In genomic region chr7:19304501-19305412, GRCm38 (mm10) we compare ENCODE assay signal across 8 mouse cellular contexts. TPM values are rescaled to one million over a fixed set of nuclear protein-coding genes. Genes with fewer than 3 reads are reported as not detected.
DNase-seq lines count a peak whose midpoint lies in the region; ATAC-seq and TF ChIP-seq lines count a peak whose summit lies in the region.

No protein-coding gene starts in this region.

- ATAC-seq in limb, embryonic 15.5 days (ENCODE audit: insufficient number of reproducible peaks, low FRiP score, low TSS enrichment, low read depth), result no peak
- ATAC-seq in stomach, embryonic 15.5 days (ENCODE audit: insufficient read depth, low FRiP score, low read depth), result no peak

- H3K9me3 ChIP-seq in limb, embryonic 15.5 days, result no peaks in the 10 kb centered on the region
- no peaks in the 10 kb centered on the region for H3K9me3 ChIP-seq in stomach, embryonic 15.5 days

- TF ChIP-seq CTCF in spleen, adult 2 months (IDR thresholded peaks at IDR 0.05; ENCODE audit: extremely low read depth, insufficient read depth, insufficient read length, insufficient replicate concordance), result no peak

- peaks cover 13% of the 10 kb centered on the region; the same call in 1 of the 2 replicates for H3K4me1 ChIP-seq in spleen, adult 2 months (ENCODE audit: control insufficient read depth, insufficient read depth, insufficient read length)
- H3K4me1 ChIP-seq in limb, embryonic 15.5 days, result peaks cover 49% of the 10 kb centered on the region
- peaks cover 43% of the 10 kb centered on the region for H3K4me1 ChIP-seq in stomach, embryonic 15.5 days

- TF ChIP-seq POLR2A in spleen, adult 2 months (IDR thresholded peaks at IDR 0.05; ENCODE audit: low read depth, low read length), result no peak

- H3K4me3 ChIP-seq in spleen, adult 2 months (ENCODE audit: extremely low read depth, insufficient read depth, insufficient read length), result peak overlapping the region; percentile 45; the same call in 1 of the 2 replicates
- peak overlapping the region; percentile 33 for H3K4me3 ChIP-seq in limb, embryonic 15.5 days
- H3K4me3 ChIP-seq in stomach, embryonic 15.5 days (replicated peaks), result peak overlapping the region; percentile 39

- DNase-seq in cerebellum, adult 9-11 months, result peak; percentile 38
- DNase-seq in cerebellum, adult 18-20 months, result no peak
- DNase-seq in spleen, adult 2 months (ENCODE audit: low read depth in 1 of 2, low spot score in 2 of 2), result no peak
- no peak for DNase-seq in spleen, postnatal 4 days (ENCODE audit: low spot score in 2 of 2)
- no peak for DNase-seq in yolk sac, embryonic 10.5 days (ENCODE audit: low spot score)
- no peak for DNase-seq in frontal cortex, postnatal 14 days (ENCODE audit: low spot score in 2 of 2)

- 8% methylated on average over 48 of the region's 48 CpGs for WGBS in spleen, adult 2 months
- WGBS in limb, embryonic 15.5 days, result 3% methylated on average over 48 of the region's 48 CpGs
- 2% methylated on average over 47 of the region's 48 CpGs for WGBS in stomach, embryonic 15.5 days

- H3K36me3 ChIP-seq in spleen, adult 2 months (ENCODE audit: control insufficient read depth, insufficient read depth, low read length), result no peaks in the 10 kb centered on the region
- no peaks in the 10 kb centered on the region for H3K36me3 ChIP-seq in limb, embryonic 15.5 days
- H3K36me3 ChIP-seq in stomach, embryonic 15.5 days, result no peaks in the 10 kb centered on the region

- H3K4me2 ChIP-seq in limb, embryonic 15.5 days, result peak overlapping the region; percentile 52
- peak overlapping the region; percentile 63 for H3K4me2 ChIP-seq in stomach, embryonic 15.5 days

- 0 out of 2 replicates have a peak overlapping the region, but pooled peaks have one; percentile 17 for H3K9ac ChIP-seq in limb, embryonic 15.5 days
- 0 out of 2 replicates have a peak overlapping the region, but pooled peaks have one; percentile 5 for H3K9ac ChIP-seq in stomach, embryonic 15.5 days

- peaks cover 10% of the 10 kb centered on the region for H3K27me3 ChIP-seq in spleen, adult 2 months (ENCODE audit: control insufficient read depth, insufficient read depth, low read length)
- H3K27me3 ChIP-seq in limb, embryonic 15.5 days, result peaks cover 65% of the 10 kb centered on the region
- peaks cover 61% of the 10 kb centered on the region for H3K27me3 ChIP-seq in stomach, embryonic 15.5 days (replicated peaks)

- no peak overlapping the region for H3K27ac ChIP-seq in spleen, adult 2 months (ENCODE audit: insufficient read depth, low read length)
- H3K27ac ChIP-seq in limb, embryonic 15.5 days, result no peak overlapping the region
- no peak overlapping the region for H3K27ac ChIP-seq in stomach, embryonic 15.5 days

RNA-seq across cellular contexts. Expression of gene Fosb, which starts 5.1 kb away (rescaled TPM):
- polyA plus RNA-seq in spleen, adult 2 months (2012; rRNA removed), result 1.6 and 1.9 TPM in 2 replicates
- 0.29 and 0.41 TPM in 2 replicates for polyA plus RNA-seq in limb, embryonic 15.5 days (2015; fragmentation: Nextera tagmentation; extraction: Ambion mirVana)
- polyA plus RNA-seq in stomach, embryonic 15.5 days (2015; fragmentation: Nextera tagmentation; extraction: Ambion mirVana), result 0.12 and 0.17 TPM in 2 replicates

RNA-seq across cellular contexts. Expression of gene Rtn2, which starts 22.3 kb away (rescaled TPM):
- 7.7 and 9.1 TPM in 2 replicates for polyA plus RNA-seq in spleen, adult 2 months (2012; rRNA removed)
- polyA plus RNA-seq in limb, embryonic 15.5 days (2015; fragmentation: Nextera tagmentation; extraction: Ambion mirVana), result 21.4 and 48.2 TPM in 2 replicates
- 10.6 and 13.9 TPM in 2 replicates for polyA plus RNA-seq in stomach, embryonic 15.5 days (2015; fragmentation: Nextera tagmentation; extraction: Ambion mirVana)

RNA-seq across cellular contexts. Expression of gene Ppm1n, which starts 24.9 kb away (rescaled TPM):
- polyA plus RNA-seq in spleen, adult 2 months (2012; rRNA removed), result 2.1 and 3.3 TPM in 2 replicates
- 0.16 and 0.19 TPM in 2 replicates for polyA plus RNA-seq in limb, embryonic 15.5 days (2015; fragmentation: Nextera tagmentation; extraction: Ambion mirVana)
- polyA plus RNA-seq in stomach, embryonic 15.5 days (2015; fragmentation: Nextera tagmentation; extraction: Ambion mirVana), result 0.21 and 0.33 TPM in 2 replicates

RNA-seq across cellular contexts. Expression of gene Vasp, which starts 33.1 kb away (rescaled TPM):
- 335 and 437 TPM in 2 replicates for polyA plus RNA-seq in spleen, adult 2 months (2012; rRNA removed)
- 73.8 and 84.0 TPM in 2 replicates for polyA plus RNA-seq in limb, embryonic 15.5 days (2015; fragmentation: Nextera tagmentation; extraction: Ambion mirVana)
- polyA plus RNA-seq in stomach, embryonic 15.5 days (2015; fragmentation: Nextera tagmentation; extraction: Ambion mirVana), result 106 and 111 TPM in 2 replicates

RNA-seq across cellular contexts. Expression of gene Ercc1, which starts 39.8 kb away (rescaled TPM):
- polyA plus RNA-seq in spleen, adult 2 months (2012; rRNA removed), result 28.2 and 29.9 TPM in 2 replicates
- polyA plus RNA-seq in limb, embryonic 15.5 days (2015; fragmentation: Nextera tagmentation; extraction: Ambion mirVana), result 75.7 and 75.9 TPM in 2 replicates
- 63.7 and 66.5 TPM in 2 replicates for polyA plus RNA-seq in stomach, embryonic 15.5 days (2015; fragmentation: Nextera tagmentation; extraction: Ambion mirVana)
